Mouse (Mus musculus) common myeloid progenitor, adult 5-6 weeks (primary cell): ENCODE measurements around the gene Slfn5. TPM values are rescaled to one million over a fixed set of nuclear protein-coding genes. Genes with fewer than 3 reads are reported as not detected.
"Not testable (repeated sequence)": the region's sequence is repeated elsewhere in the genome, so short reads cannot be mapped to it uniquely, and the experiment has no call there.

Source experiments
- ATAC-seq: replicated peaks from 2 replicates; pipeline ENCODE4 v1.8.0; 2016; ENCODE audit warnings: low read depth, mild to moderate bottlenecking, moderate TSS enrichment, inconsistent platforms; ENCODE audit not compliant: poor library complexity, severe bottlenecking
- total RNA-seq: library from RNA; stranded (forward); fragments of 200-1000, 187-1606 nt; gene quantifications from 2 replicates; pipeline ENCODE4 v1.2.3, GENCODE M21; 2017

Gene Slfn5
- total RNA-seq, 1 experiment from 2014 or later, result 6.4 TPM

- ATAC-seq, result no peak
Measured at GRCm38 (mm10) chr11:82943336-82943735, 7.8 kb upstream of the Slfn5 start.

- ATAC-seq, result no peak
Measured at GRCm38 (mm10) chr11:82945636-82946035, 5.5 kb upstream of the Slfn5 start.

GRCm38 (mm10) chr11:82947457-82947856, 3.7 kb upstream of the Slfn5 start:
- ATAC-seq, result no peak

- no peak for ATAC-seq
Measured at GRCm38 (mm10) chr11:82949036-82949435, 2.1 kb upstream of the Slfn5 start.

GRCm38 (mm10) chr11:82951865-82952611, 889 bp downstream of the Slfn5 start:
- ATAC-seq, result peak; percentile 44

GRCm38 (mm10) chr11:82952612-82953542, 1.7 kb downstream of the Slfn5 start:
- ATAC-seq, result peak; percentile 95

- no peak for ATAC-seq
Measured at GRCm38 (mm10) chr11:82954631-82955030, 3.5 kb downstream of the Slfn5 start.

GRCm38 (mm10) chr11:82956925-82957324, 5.8 kb downstream of the Slfn5 start:
- no peak for ATAC-seq

GRCm38 (mm10) chr11:82959613-82960012, 8.5 kb downstream of the Slfn5 start:
- ATAC-seq, result peak; percentile 85

GRCm38 (mm10) chr11:82961743-82962142, 10.6 kb downstream of the Slfn5 start:
- no peak for ATAC-seq

- ATAC-seq, result no peak
Measured at GRCm38 (mm10) chr11:82962215-82962614, 11.1 kb downstream of the Slfn5 start.

- ATAC-seq, result peak; percentile 71
Measured at GRCm38 (mm10) chr11:82970712-82971589, 19.8 kb downstream of the Slfn5 start.

GRCm38 (mm10) chr11:82971590-82971974, 20.4 kb downstream of the Slfn5 start:
- no peak for ATAC-seq

- ATAC-seq, result no peak; the same call in 1 of the 2 replicates
Measured at GRCm38 (mm10) chr11:82973916-82974315, 22.8 kb downstream of the Slfn5 start.

GRCm38 (mm10) chr11:82982409-82982808, 31.3 kb downstream of the Slfn5 start:
- not testable (repeated sequence) for ATAC-seq

- no peak for ATAC-seq
Measured at GRCm38 (mm10) chr11:82983193-82983592, 32.0 kb downstream of the Slfn5 start.

GRCm38 (mm10) chr11:82987621-82988020, 36.5 kb downstream of the Slfn5 start:
- no peak for ATAC-seq

GRCm38 (mm10) chr11:82989357-82989756, 38.2 kb downstream of the Slfn5 start:
- no peak for ATAC-seq

- peak; percentile 57 for ATAC-seq
Measured at GRCm38 (mm10) chr11:82990612-82991385, 39.6 kb downstream of the Slfn5 start.
